Mouse (Mus musculus) CD4-positive naive resting alpha-beta T cell, adult 76 days (primary cell): ENCODE results near the gene Arpp21. TPM values are rescaled to one million over a fixed set of nuclear protein-coding genes. Genes with fewer than 3 reads are reported as not detected.

Experiments used
- total RNA-seq: library from RNA; stranded (reverse); gene quantifications from one replicate; pipeline ENCODE4 v1.2.4, GENCODE M21; 2023

Arpp21 gene
- 0.56 TPM for total RNA-seq

DNA sequence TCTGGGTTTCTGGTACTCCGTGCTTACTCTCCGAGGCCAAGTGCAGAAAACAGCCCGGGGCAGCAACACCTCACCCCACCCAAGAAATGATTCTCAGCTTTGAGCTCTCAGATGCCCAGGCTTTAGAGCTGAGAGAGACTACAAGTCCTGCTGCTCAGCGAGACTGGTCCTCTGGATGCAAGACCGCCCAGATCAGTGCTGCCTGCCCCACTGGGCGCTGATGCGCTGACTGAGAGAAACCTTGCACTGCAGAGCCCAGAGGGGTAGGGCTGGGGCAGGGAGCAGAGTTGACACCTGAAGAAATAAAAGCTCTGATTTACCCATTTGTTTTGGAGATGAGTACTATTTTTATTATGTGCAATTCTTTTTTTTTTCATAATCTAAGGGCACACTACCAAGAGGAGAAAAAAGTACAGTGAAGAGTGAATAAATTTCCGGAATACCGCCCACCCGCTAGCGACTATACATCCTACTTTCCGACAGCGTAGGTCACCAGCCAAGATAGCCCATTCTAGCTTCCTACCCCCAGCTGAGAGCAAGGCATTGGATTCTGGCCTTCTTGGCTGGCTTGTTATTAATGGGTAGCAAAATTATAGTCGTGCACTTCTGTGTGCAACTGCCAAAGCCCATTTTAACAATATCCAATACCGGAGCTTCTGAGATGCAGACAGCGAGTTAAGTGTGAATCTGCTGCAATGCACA lies at the start of gene Arpp21:
TSS of gene Arpp21 (minus strand) at position 243 of the 702 bp plus-strand sequence.

